Mouse (Mus musculus): ENCODE measurements around the gene Nbr1.

GRCm38 (mm10) chr11:101548526-101548925 is 3.4 kb upstream of the Nbr1 start:
- no peak for TF ChIP-seq POLR2A (IDR thresholded peaks at IDR 0.05; ENCODE audit: insufficient read depth, low read depth, low read length)
- TF ChIP-seq CTCF (IDR thresholded peaks at IDR 0.05) = no peak

Measured in heart, adult 2 months (tissue).